Mouse (Mus musculus) cerebellum, adult 2 months (tissue): ENCODE results near the gene Sdc1.

ENCODE experiments used
- CTCF ChIP-seq: fragments of 200-500 bp; IDR thresholded peaks from 2 replicates; pipeline ENCODE4 v1.5.1; 2011; ENCODE audit warnings: low read depth, mild to moderate bottlenecking, control low read depth, low read length, moderate library complexity, borderline replicate concordance; ENCODE audit not compliant: insufficient read depth
- POLR2A ChIP-seq: fragments of 200-500 bp; IDR thresholded peaks from 2 replicates; pipeline ENCODE4 v1.6.1; 2011; ENCODE audit warnings: low read length, control low read depth, borderline replicate concordance; ENCODE audit not compliant: insufficient read depth

- TF ChIP-seq CTCF (no peak), POLR2A (no peak)
Measured at GRCm38 (mm10) chr12:8830967-8831635, 60.0 kb downstream of the Sdc1 start.
